Mouse (Mus musculus): Measurements from ENCODE around the gene Trp53rka.

- TF ChIP-seq CTCF (IDR thresholded peaks at IDR 0.05; ENCODE audit: low read depth) (no peak), EP300 (IDR thresholded peaks at IDR 0.05; ENCODE audit: low read depth) (no peak)
Measured at GRCm38 (mm10) chr2:165444861-165445260, 48.3 kb downstream of the Trp53rka start.
